Mouse (Mus musculus) MEL (cell line): ENCODE data around the gene Acbd7. TPM values are rescaled to one million over a fixed set of nuclear protein-coding genes. Genes with fewer than 3 reads are reported as not detected.
A peak's percentile ranks its signal among the peaks of the same experiment; 100 is the strongest.

Experiments used
- DNase-seq: peaks from one replicate; pipeline ENCODE4 v3.0.0; 2011; ENCODE audit warnings: low read depth, low spot score
- H3K27ac ChIP-seq: 2 replicates; pipeline ENCODE4 v1.5.1; 2012; ENCODE audit warnings: low read depth, mild to moderate bottlenecking, control low read depth, low read length, moderate library complexity; ENCODE audit not compliant: control insufficient read depth
- H3K27me3 ChIP-seq, 2 experiments: fragments of 150-350 bp in 1 of 2; sonication (generic) in 1 of 2; 2 replicates each; pipeline ENCODE4 v1.6.1; 2012; ENCODE audit warnings: low read length in 2 of 2, mild to moderate bottlenecking in 2 of 2, improper control_type of control experiment in 1 of 2, moderate library complexity in 1 of 2; ENCODE audit not compliant: insufficient read depth in 2 of 2, control insufficient read depth in 1 of 2
- H3K36me3 ChIP-seq, 2 experiments: 2 replicates each; pipeline ENCODE4 v1.6.1; 2012 to 2014; ENCODE audit warnings: low read length in 2 of 2, improper control_type of control experiment in 1 of 2, inconsistent platforms in 1 of 2, mild to moderate bottlenecking in 1 of 2; ENCODE audit not compliant: insufficient read depth in 2 of 2, control insufficient read depth in 1 of 2
- H3K4me1 ChIP-seq, 2 experiments: fragments of 150-350 bp in 1 of 2; sonication (generic) in 1 of 2; 2 replicates each; pipeline ENCODE4 v1.6.1; 2012; ENCODE audit warnings: low read length in 2 of 2, improper control_type of control experiment in 1 of 2, mild to moderate bottlenecking in 1 of 2; ENCODE audit not compliant: insufficient read depth in 2 of 2, control insufficient read depth in 1 of 2
- H3K4me3 ChIP-seq, 2 experiments: fragments of 150-350 bp in 1 of 2; sonication (generic) in 1 of 2; 2 replicates each; pipeline ENCODE4 v1.5.1; 2012; ENCODE audit warnings: low read depth in 2 of 2, low read length in 2 of 2, mild to moderate bottlenecking in 2 of 2, moderate library complexity in 2 of 2, control low read depth in 1 of 2, improper control_type of control experiment in 1 of 2; ENCODE audit not compliant: control insufficient read depth in 1 of 2, insufficient read depth in 1 of 2
- H3K79me2 ChIP-seq: 2 replicates; pipeline ENCODE4 v1.6.1; 2012; ENCODE audit warnings: mild to moderate bottlenecking, low read length, moderate library complexity; ENCODE audit not compliant: control insufficient read depth, poor library complexity, insufficient read depth
- H3K9ac ChIP-seq: 2 replicates; pipeline ENCODE4 v1.6.1; 2012; ENCODE audit warnings: low read depth, mild to moderate bottlenecking, control low read depth, low read length, moderate library complexity; ENCODE audit not compliant: control insufficient read depth, poor library complexity, severe bottlenecking
- H3K9me3 ChIP-seq: fragments of 150-350 bp; sonication (generic); replicated peaks from 2 replicates; pipeline ENCODE4 v1.6.1; 2012; ENCODE audit warnings: mild to moderate bottlenecking, low read length, improper control_type of control experiment, moderate library complexity; ENCODE audit not compliant: insufficient read depth
- BHLHE40 ChIP-seq: IDR thresholded peaks from 2 replicates; pipeline ENCODE4 v1.6.1; 2012; ENCODE audit warnings: low read depth, mild to moderate bottlenecking, inconsistent platforms, low read length, improper control_type of control experiment, borderline replicate concordance
- CHD1 ChIP-seq: IDR thresholded peaks from 2 replicates; pipeline ENCODE4 v1.6.1; 2012; ENCODE audit warnings: low read depth, mild to moderate bottlenecking, inconsistent platforms, low read length, improper control_type of control experiment
- CHD2 ChIP-seq: IDR thresholded peaks from 2 replicates; pipeline ENCODE4 v1.6.1; 2011; ENCODE audit warnings: low read length, improper control_type of control experiment
- ELF1 ChIP-seq: IDR thresholded peaks from 2 replicates; pipeline ENCODE4 v1.6.1; 2014; ENCODE audit warnings: low read depth, mild to moderate bottlenecking, inconsistent platforms, low read length, improper control_type of control experiment, moderate library complexity
- EP300 ChIP-seq, 2 experiments: IDR thresholded peaks; 2 replicates each; pipeline ENCODE4 v1.6.1; 2011; ENCODE audit warnings: improper control_type of control experiment in 2 of 2, low read length in 2 of 2, low read depth in 1 of 2, mild to moderate bottlenecking in 1 of 2
- GATA1 ChIP-seq: IDR thresholded peaks from 2 replicates; pipeline ENCODE4 v1.6.1; 2011; ENCODE audit warnings: low read depth, low read length, improper control_type of control experiment
- HCFC1 ChIP-seq: IDR thresholded peaks from 2 replicates; pipeline ENCODE4 v1.6.1; 2012; ENCODE audit warnings: low read depth, mild to moderate bottlenecking, inconsistent platforms, low read length, improper control_type of control experiment, moderate library complexity
- KAT2A ChIP-seq: conservative IDR thresholded peaks from 2 replicates; pipeline ENCODE4 v1.6.1; 2012; ENCODE audit warnings: low read depth, low read length, improper control_type of control experiment, inconsistent platforms
- MAX ChIP-seq: IDR thresholded peaks from 2 replicates; pipeline ENCODE4 v1.6.1; 2011; ENCODE audit warnings: low read length, improper control_type of control experiment
- MXI1 ChIP-seq: IDR thresholded peaks from 2 replicates; pipeline ENCODE4 v1.6.1; 2011; ENCODE audit warnings: mild to moderate bottlenecking, low read depth, low read length, improper control_type of control experiment
- MYB ChIP-seq: IDR thresholded peaks from 2 replicates; pipeline ENCODE4 v1.6.1; 2011; ENCODE audit warnings: mild to moderate bottlenecking, low read depth, low read length, improper control_type of control experiment
- MYC ChIP-seq: IDR thresholded peaks from 2 replicates; pipeline ENCODE4 v1.6.1; 2011; ENCODE audit warnings: low read depth, mild to moderate bottlenecking, low read length, improper control_type of control experiment, moderate library complexity
- NELFE ChIP-seq: IDR thresholded peaks from 2 replicates; pipeline ENCODE4 v1.6.1; 2011; ENCODE audit warnings: low read depth, low read length, improper control_type of control experiment
- NRF1 ChIP-seq: IDR thresholded peaks from 2 replicates; pipeline ENCODE4 v1.6.1; 2014; ENCODE audit warnings: low read depth, mild to moderate bottlenecking, inconsistent platforms, low read length, improper control_type of control experiment, moderate library complexity; ENCODE audit not compliant: poor library complexity, insufficient read depth, severe bottlenecking
- POLR2A ChIP-seq, 2 experiments: IDR thresholded peaks; 2 replicates each; pipeline ENCODE4 v1.6.1; 2011 to 2012; ENCODE audit warnings: low read length in 2 of 2, mild to moderate bottlenecking in 2 of 2, control low read depth in 1 of 2, improper control_type of control experiment in 1 of 2, low read depth in 1 of 2, moderate library complexity in 1 of 2; ENCODE audit not compliant: control insufficient read depth in 1 of 2, insufficient read depth in 1 of 2, poor library complexity in 1 of 2
- POLR2AphosphoS2 ChIP-seq: IDR thresholded peaks from 2 replicates; pipeline ENCODE4 v1.6.1; 2011; ENCODE audit warnings: low read length, improper control_type of control experiment
- RAD21 ChIP-seq: IDR thresholded peaks from 2 replicates; pipeline ENCODE4 v1.6.1; 2011; ENCODE audit warnings: mild to moderate bottlenecking, low read depth, low read length, improper control_type of control experiment
- RCOR1 ChIP-seq: IDR thresholded peaks from 2 replicates; pipeline ENCODE4 v1.6.1; 2012; ENCODE audit warnings: low read depth, mild to moderate bottlenecking, inconsistent platforms, low read length, improper control_type of control experiment
- SIN3A ChIP-seq: IDR thresholded peaks from 2 replicates; pipeline ENCODE4 v1.6.1; 2012; ENCODE audit warnings: low read length, improper control_type of control experiment, inconsistent platforms
- TBP ChIP-seq: IDR thresholded peaks from 2 replicates; pipeline ENCODE4 v1.8.0; 2011; ENCODE audit warnings: low read depth, low read length, improper control_type of control experiment
- TCF12 ChIP-seq: IDR thresholded peaks from 2 replicates; pipeline ENCODE4 v1.6.1; 2014; ENCODE audit warnings: low read depth, mild to moderate bottlenecking, inconsistent platforms, low read length, improper control_type of control experiment, moderate library complexity
- USF1 ChIP-seq: IDR thresholded peaks from 2 replicates; pipeline ENCODE4 v1.6.1; 2014; ENCODE audit warnings: low read depth, mild to moderate bottlenecking, inconsistent platforms, low read length, improper control_type of control experiment, moderate library complexity
- USF2 ChIP-seq, 2 experiments: IDR thresholded peaks; 2 replicates each; pipeline ENCODE4 v1.6.1; 2011 to 2012; ENCODE audit warnings: improper control_type of control experiment in 2 of 2, low read length in 2 of 2, borderline replicate concordance in 1 of 2, inconsistent platforms in 1 of 2, low read depth in 1 of 2, mild to moderate bottlenecking in 1 of 2; ENCODE audit not compliant: insufficient read depth in 1 of 2
- ZC3H11A ChIP-seq: IDR thresholded peaks from 2 replicates; pipeline ENCODE4 v1.6.1; 2012; ENCODE audit warnings: low read depth, mild to moderate bottlenecking, inconsistent platforms, low read length, improper control_type of control experiment
- ZKSCAN1 ChIP-seq: IDR thresholded peaks from 2 replicates; pipeline ENCODE4 v1.6.1; 2012; ENCODE audit warnings: low read depth, mild to moderate bottlenecking, inconsistent platforms, low read length, improper control_type of control experiment, moderate library complexity
- ZMIZ1 ChIP-seq: IDR thresholded peaks from 2 replicates; pipeline ENCODE4 v1.6.1; 2012; ENCODE audit warnings: low read depth, mild to moderate bottlenecking, inconsistent platforms, low read length, improper control_type of control experiment, moderate library complexity
- polyA plus RNA-seq, 2 experiments: library from polyadenylated mRNA; stranded (reverse) in 1 of 2; unstranded in 1 of 2; fragments of >175 nt in 1 of 2; fragments of >200 nt in 1 of 2; gene quantifications; 2 replicates each; pipeline versions ENCODE4 v1.2.1 to v1.2.4; 2012; ENCODE audit warnings: low replicate concordance in 2 of 2, low read depth in 1 of 2; ENCODE audit not compliant: insufficient read length in 2 of 2, insufficient read depth in 1 of 2, missing spikeins in 1 of 2
- total RNA-seq: library from RNA; depleted of rRNA; stranded (reverse); fragments of 300-350 nt; gene quantifications from 2 replicates; pipeline ENCODE4 v1.2.3, GENCODE M21; 2012; rRNA removed

Gene Acbd7
- total RNA-seq: 3.7 and 5.7 TPM in 2 replicates
- 1 to 10 TPM in 1 of 2 experiments, not detected in 1; 2.9 TPM for polyA plus RNA-seq

DNA sequence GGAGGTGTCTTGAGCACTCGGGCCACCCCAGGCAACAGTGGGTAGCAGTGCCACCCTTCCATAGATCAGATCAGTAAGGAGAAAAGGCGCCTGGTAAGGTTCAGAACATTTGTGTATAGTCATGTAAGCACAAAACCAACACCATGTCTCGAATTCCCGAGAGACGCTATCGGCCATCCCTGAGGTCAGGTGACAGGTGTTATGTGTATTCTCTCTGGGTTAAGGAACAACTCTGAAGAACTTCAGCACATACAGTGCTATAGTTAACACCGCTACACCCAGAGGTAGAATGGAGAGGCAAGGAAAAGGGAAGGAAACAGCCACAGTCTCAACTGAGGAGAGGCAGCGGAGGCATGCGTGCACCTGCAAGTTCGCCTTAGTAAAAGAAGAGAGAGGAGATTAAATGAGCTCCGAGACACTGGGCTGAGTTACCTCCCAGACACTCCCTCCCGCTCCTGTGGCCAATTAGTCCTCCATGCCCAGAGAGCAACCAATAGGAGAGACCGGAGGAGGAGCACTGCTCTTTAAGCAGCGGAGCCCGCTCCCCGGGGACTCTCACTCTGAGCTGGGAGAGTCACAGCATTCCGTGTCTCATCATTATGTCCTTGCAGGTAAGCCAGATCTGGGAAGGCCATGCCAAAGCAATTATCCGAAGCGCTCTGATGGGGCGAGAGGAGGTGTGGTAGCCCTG is at the start of gene Acbd7:
Gene Acbd7 (plus strand): TSS at position 558 of the 691 bp plus-strand sequence.
- peak within 1 kb of the TSS; percentile 1; the same call in 1 of the 2 replicates for H3K27ac ChIP-seq
- H3K36me3 ChIP-seq: peaks cover 0 to 10% of the 10 kb centered on the region in 2 experiments; a peak in 2 of 4 replicates
- peak; percentile 94 for DNase-seq
- peak within 1 kb of the TSS; percentile 43 for H3K9ac ChIP-seq
- peaks cover 16% of the 10 kb centered on the region for H3K79me2 ChIP-seq
- H3K27me3 ChIP-seq: no peaks in the 10 kb centered on the region
- H3K4me1 ChIP-seq: peaks cover 2 to 14% of the 10 kb centered on the region in 2 experiments; a peak in 3 of 4 replicates
- no peaks in the 10 kb centered on the region for H3K9me3 ChIP-seq
- H3K4me3 ChIP-seq: peak within 1 kb of the TSS; percentile 54 to 56
- no peak for TF ChIP-seq ZKSCAN1
- peak; percentile 54 for TF ChIP-seq USF1
- TF ChIP-seq RAD21: no peak
- no peak for TF ChIP-seq MYB
- 0 out of 2 replicates have a peak, but pooled peaks have one; percentile 49 for TF ChIP-seq MYC
- peak; percentile 80 for TF ChIP-seq NELFE
- peak; percentile 53 to 94; a peak in 3 of 4 replicates for TF ChIP-seq POLR2A (IDR thresholded peaks at IDR 0.05; ENCODE audit: control insufficient read depth in 1 of 2, insufficient read depth in 1 of 2, low read depth in 1 of 2, low read length in 2 of 2, poor library complexity in 1 of 2)
- peak; percentile 57; the same call in 1 of the 2 replicates for TF ChIP-seq SIN3A
- TF ChIP-seq CHD1: no peak
- 0 out of 2 replicates have a peak, but pooled peaks have one; percentile 49 for TF ChIP-seq HCFC1
- TF ChIP-seq USF2 (IDR thresholded peaks at IDR 0.05; ENCODE audit: borderline replicate concordance in 1 of 2, insufficient read depth in 1 of 2, low read depth in 1 of 2, low read length in 2 of 2): no peak
- TF ChIP-seq TCF12: peak; percentile 52
- TF ChIP-seq ZMIZ1: peak; percentile 60
- TF ChIP-seq MXI1: peak; percentile 83
- peak; percentile 96 for TF ChIP-seq TBP
- peak; percentile 54 for TF ChIP-seq MAX
- TF ChIP-seq NRF1: peak; percentile 34; the same call in 1 of the 2 replicates
- TF ChIP-seq POLR2AphosphoS2: peak; percentile 87

GRCm38 (mm10) chr2:3286243-3286642 is 49.7 kb upstream of the Acbd7 start:
- H3K9ac ChIP-seq: no peak overlapping the region
- H3K9me3 ChIP-seq: no peaks in the 10 kb centered on the region
- TF ChIP-seq KAT2A (no peak), ZC3H11A (no peak), POLR2AphosphoS2 (no peak), BHLHE40 (no peak), EP300 (IDR thresholded peaks at IDR 0.05; ENCODE audit: low read depth in 1 of 2, low read length in 2 of 2) (peak in 1 of 2 experiments; percentile 59; a peak in 3 of 4 replicates), ELF1 (no peak), RAD21 (no peak), GATA1 (0 out of 2 replicates have a peak, but pooled peaks have one; percentile 21), RCOR1 (no peak), CHD2 (no peak)
- TF ChIP-seq, all 39 proteins: peak for 2
- Histone ChIP-seq H3K36me3 (peaks cover 0 to 33% of the 10 kb centered on the region in 2 experiments; a peak in 3 of 4 replicates), H3K27me3 (no peaks in the 10 kb centered on the region), H3K79me2 (peaks cover 34% of the 10 kb centered on the region), H3K4me1 (peaks cover 7 to 19% of the 10 kb centered on the region in 2 experiments), H3K27ac (no peak overlapping the region), H3K4me3 (peak overlapping the region in 1 of 2 experiments; percentile 36; a peak in 2 of 4 replicates)
- DNase-seq: peak; percentile 54
